Mouse (Mus musculus) small intestine, adult 2 months (tissue): ENCODE data around the gene Fuca1. TPM values are rescaled to one million over a fixed set of nuclear protein-coding genes. Genes with fewer than 3 reads are reported as not detected.

ENCODE experiments used
- H3K27ac ChIP-seq: fragments of 200-500 bp; 2 replicates; pipeline ENCODE4 v1.5.1; 2012; ENCODE audit warnings: low read depth, low read length, control low read depth, inconsistent platforms; ENCODE audit not compliant: insufficient read depth
- H3K27me3 ChIP-seq: fragments of 200-500 bp; 2 replicates; pipeline ENCODE4 v1.6.1; 2012; ENCODE audit warnings: mild to moderate bottlenecking, moderate library complexity, low read length, inconsistent platforms; ENCODE audit not compliant: control insufficient read depth, insufficient read depth
- H3K36me3 ChIP-seq: fragments of 200-500 bp; 2 replicates; pipeline ENCODE4 v1.6.1; 2012; ENCODE audit warnings: mild to moderate bottlenecking, low read length, control low read depth, inconsistent platforms; ENCODE audit not compliant: control insufficient read depth, insufficient read depth
- H3K4me1 ChIP-seq: fragments of 200-500 bp; 2 replicates; pipeline ENCODE4 v1.6.1; 2012; ENCODE audit warnings: low read length, inconsistent platforms, mixed read lengths; ENCODE audit not compliant: control insufficient read depth, insufficient read depth, insufficient read length
- H3K4me3 ChIP-seq: fragments of 200-500 bp; 2 replicates; pipeline ENCODE4 v1.5.1; 2012; ENCODE audit warnings: low read depth, mild to moderate bottlenecking, control low read depth, inconsistent platforms, low read length, moderate library complexity
- CTCF ChIP-seq: fragments of 200-500 bp; IDR thresholded peaks from 2 replicates; pipeline ENCODE4 v1.5.1; 2012; ENCODE audit warnings: low read depth, mild to moderate bottlenecking, control low read depth, inconsistent platforms, low read length, moderate library complexity, mixed read lengths; ENCODE audit not compliant: insufficient replicate concordance, insufficient read length; ENCODE audit errors: extremely low read depth
- POLR2A ChIP-seq: fragments of 200-500 bp; IDR thresholded peaks from 2 replicates; pipeline ENCODE4 v1.6.1; 2012; ENCODE audit warnings: low read depth, mild to moderate bottlenecking, control low read depth, inconsistent platforms, low read length, moderate library complexity
- WGBS: fragments of 180-500 bp; shearing (Covaris S2); methylation state at CpG from one replicate; pipeline ENCODE4 v1.1.7; 2018; 5-methylcytosine and 5-hydroxymethylcytosine counted together
- polyA plus RNA-seq: library from polyadenylated mRNA; depleted of rRNA; stranded (reverse); fragments of >200 nt; gene quantifications from 2 replicates; pipeline ENCODE4 v1.2.3, GENCODE M21; 2012

Fuca1 gene
- polyA plus RNA-seq, 1 experiment = 108 TPM

DNA sequence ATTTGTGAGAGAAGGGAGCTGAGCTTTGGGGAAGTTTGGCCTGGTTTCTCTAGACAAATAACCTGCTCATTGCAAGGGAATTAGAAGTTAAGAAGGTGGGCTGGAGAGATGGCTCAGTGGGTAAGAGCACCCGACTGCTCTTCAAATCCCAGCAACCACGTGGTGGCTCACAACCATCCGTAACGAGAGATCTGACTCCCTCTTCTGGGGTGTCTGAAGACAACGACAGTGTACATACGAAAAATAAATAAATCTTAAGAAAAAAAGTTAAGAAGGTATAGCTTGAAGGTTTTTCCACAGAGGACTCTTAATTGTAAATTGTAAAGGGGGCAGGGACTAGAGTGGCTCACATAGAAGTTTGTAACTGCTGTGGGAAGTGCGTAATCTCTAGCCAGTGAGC is 45.0 kb upstream of the Fuca1 start:
- peak overlapping the region; percentile 98 for H3K27ac ChIP-seq
- H3K4me3 ChIP-seq = no peak overlapping the region
- no peak for TF ChIP-seq CTCF
- WGBS = 52% methylated on average over 7 of the region's 7 CpGs
- H3K4me1 ChIP-seq = peaks cover 19% of the 10 kb centered on the region
- peaks cover 14% of the 10 kb centered on the region for H3K36me3 ChIP-seq
- H3K27me3 ChIP-seq = no peaks in the 10 kb centered on the region

DNA sequence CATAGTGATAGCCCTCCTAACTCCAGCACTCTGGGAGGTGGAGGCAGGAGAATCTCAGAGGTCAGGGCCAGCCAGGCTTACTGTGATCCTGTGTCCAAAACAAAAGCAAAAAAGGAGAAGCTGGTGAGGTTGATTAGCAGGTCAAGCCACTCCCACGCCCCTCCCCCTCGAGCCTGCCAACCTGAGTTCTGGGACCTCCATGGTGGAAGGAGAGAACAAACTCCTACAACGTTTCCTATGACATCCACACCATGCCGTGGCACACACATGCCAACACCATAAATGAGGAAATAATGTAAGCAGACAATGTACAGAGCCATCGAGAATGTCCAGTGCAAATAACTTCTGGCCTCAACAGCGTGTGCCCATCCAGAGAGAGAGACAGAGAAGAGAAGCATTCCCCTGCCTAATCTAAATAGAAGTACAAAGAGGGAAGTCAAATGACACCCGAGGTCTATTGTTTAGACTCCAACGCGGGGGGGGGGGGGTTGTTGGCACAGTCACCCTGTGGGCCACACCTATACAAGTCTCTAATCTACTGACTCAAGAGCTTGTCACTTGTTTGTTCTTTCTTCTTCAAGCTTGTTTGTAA is 44.4 kb upstream of the Fuca1 start:
- H3K36me3 ChIP-seq = peaks cover 13% of the 10 kb centered on the region
- H3K4me3 ChIP-seq = peak overlapping the region; percentile 38
- 2% methylated on average over 9 of the region's 9 CpGs for WGBS
- no peak for TF ChIP-seq CTCF
- TF ChIP-seq POLR2A = no peak
- H3K4me1 ChIP-seq = peaks cover 19% of the 10 kb centered on the region
- H3K27me3 ChIP-seq = no peaks in the 10 kb centered on the region
- peak overlapping the region; percentile 93 for H3K27ac ChIP-seq

DNA sequence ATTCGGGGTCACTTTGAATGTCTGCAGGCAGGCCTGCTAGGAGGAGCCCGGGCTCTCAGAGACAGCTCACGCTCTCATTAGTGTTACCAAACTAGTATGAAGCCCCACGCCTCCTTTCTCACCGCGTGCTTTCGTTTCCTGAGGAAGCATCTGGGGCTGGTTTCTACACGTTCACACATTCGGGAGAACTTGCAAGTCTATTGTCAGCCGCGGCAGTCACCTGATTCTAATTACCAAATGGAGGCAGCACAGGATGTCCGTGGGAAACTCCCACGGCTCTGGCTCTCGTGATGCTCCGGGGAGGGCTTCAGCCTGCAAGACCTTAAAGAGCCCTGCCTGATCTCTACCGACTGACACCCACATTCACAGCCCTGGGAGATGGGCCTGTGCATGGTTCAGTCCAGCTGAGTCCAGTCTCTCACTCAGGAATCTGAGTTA is 43.9 kb upstream of the Fuca1 start:
- under 1% methylated on average over 16 of the region's 16 CpGs for WGBS
- Histone ChIP-seq H3K27me3 (no peaks in the 10 kb centered on the region), H3K4me3 (peak overlapping the region; percentile 38), H3K4me1 (peaks cover 19% of the 10 kb centered on the region), H3K36me3 (peaks cover 10% of the 10 kb centered on the region), H3K27ac (peak overlapping the region; percentile 93)
- TF ChIP-seq CTCF (no peak), POLR2A (no peak)

DNA sequence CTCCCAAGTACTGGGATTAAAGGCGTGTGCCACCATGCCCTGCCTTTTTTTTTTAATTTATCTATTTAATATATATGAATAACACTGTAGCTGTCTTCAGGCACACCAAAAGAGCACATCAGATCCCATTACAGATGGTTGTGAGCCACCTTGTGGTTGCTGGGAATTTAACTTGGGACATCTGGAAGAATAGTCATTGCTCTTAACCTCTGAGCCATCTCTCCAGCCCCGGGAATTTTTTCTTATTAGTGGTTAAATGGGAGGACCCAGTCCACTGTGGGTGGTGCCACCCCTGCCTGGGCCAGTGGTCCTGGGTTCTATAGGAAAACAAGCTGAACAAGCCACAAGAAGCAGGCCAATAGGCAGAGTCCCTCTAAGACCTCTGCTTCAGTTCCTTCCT is 42.8 kb upstream of the Fuca1 start:
- 30% methylated on average over 2 of the region's 2 CpGs for WGBS
- Histone ChIP-seq H3K4me1 (peaks cover 16% of the 10 kb centered on the region), H3K27me3 (no peaks in the 10 kb centered on the region), H3K36me3 (0 out of 2 replicates have a peak, but pooled peaks cover 1% of the 10 kb centered on the region), H3K4me3 (no peak overlapping the region), H3K27ac (no peak overlapping the region)
- no peak for TF ChIP-seq POLR2A
- TF ChIP-seq CTCF = no peak

DNA sequence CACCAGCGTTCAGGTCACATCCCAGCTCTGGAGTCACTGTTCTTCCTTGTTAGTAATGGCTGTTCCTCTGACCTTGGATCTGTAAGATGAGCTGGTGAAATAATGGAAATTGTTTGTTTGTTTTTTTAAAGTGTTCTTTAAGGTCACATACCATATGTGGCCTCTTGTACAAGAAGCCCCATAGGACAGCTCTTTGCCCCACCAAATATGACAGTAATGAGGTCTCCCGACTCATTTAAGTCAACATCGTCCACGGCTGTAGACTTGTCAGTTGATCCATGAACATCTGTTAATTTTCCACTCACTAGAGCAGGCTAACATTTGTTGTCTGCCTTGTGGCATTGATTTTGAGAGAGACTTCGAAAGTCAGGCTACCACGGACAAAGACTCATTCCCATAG is 41.5 kb upstream of the Fuca1 start:
- Histone ChIP-seq H3K4me3 (no peak overlapping the region), H3K27me3 (no peaks in the 10 kb centered on the region), H3K4me1 (peaks cover 16% of the 10 kb centered on the region), H3K36me3 (no peaks in the 10 kb centered on the region), H3K27ac (no peak overlapping the region)
- TF ChIP-seq CTCF (no peak), POLR2A (no peak)
- 81% methylated on average over 6 of the region's 6 CpGs for WGBS

DNA sequence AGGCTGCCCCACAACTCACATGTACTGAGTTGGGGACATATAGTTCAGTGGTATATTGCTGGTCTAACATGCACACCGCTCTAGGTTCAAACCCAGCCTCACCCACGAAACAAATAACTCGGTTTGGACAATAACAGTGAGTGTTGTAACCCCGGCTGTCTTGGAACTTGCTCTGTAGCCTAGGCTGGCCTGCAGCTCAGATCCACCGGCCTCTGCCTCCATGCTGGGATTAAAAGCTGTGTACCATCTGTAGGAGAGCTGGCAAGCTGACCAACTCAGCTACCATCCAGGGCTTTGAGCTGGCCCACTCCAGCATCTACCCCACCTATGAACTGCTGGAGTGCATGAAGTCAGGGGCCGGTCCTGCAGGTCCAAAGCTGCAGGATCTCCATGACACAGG is 40.5 kb upstream of the Fuca1 start:
- Histone ChIP-seq H3K4me1 (peaks cover 10% of the 10 kb centered on the region; the same call in 1 of the 2 replicates), H3K27ac (no peak overlapping the region), H3K4me3 (no peak overlapping the region), H3K36me3 (no peaks in the 10 kb centered on the region), H3K27me3 (no peaks in the 10 kb centered on the region)
- WGBS = 92% methylated on average over 6 of the region's 6 CpGs
- TF ChIP-seq CTCF (no peak), POLR2A (no peak)

DNA sequence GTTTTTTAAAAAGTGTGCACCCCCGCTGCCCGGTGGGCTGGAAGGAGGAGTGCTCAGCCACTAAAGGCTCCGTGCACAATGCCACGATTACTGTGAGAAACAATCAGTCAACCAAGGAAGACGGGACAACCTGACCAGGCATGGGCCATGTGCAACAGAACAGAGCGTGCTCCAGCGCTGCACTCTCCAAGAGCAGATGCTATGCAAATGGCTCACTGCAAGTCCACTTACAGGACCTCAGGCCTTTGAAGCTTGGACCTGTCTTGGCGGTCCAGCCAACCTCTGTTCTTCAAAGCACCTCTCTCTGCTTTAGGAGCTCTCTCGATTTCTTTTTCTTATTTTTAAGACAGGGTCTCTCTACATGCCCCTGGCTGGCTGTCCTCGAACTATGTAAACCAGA is 40.0 kb upstream of the Fuca1 start:
- 91% methylated on average over 10 of the region's 10 CpGs for WGBS
- TF ChIP-seq CTCF (no peak), POLR2A (no peak)
- no peak overlapping the region for H3K27ac ChIP-seq

More for the DNA sequence above, 40.0 kb upstream of the Fuca1 start:
- Histone ChIP-seq H3K4me3 (no peak overlapping the region), H3K4me1 (peaks cover 10% of the 10 kb centered on the region; the same call in 1 of the 2 replicates), H3K36me3 (no peaks in the 10 kb centered on the region), H3K27me3 (no peaks in the 10 kb centered on the region)
